Mouse (Mus musculus): Measurements from ENCODE around the gene Rcbtb2. TPM values are rescaled to one million over a fixed set of nuclear protein-coding genes. Genes with fewer than 3 reads are reported as not detected.

Rcbtb2 gene
- 78.9 TPM for polyA plus RNA-seq (2017; shearing (Covaris generic))

DNA sequence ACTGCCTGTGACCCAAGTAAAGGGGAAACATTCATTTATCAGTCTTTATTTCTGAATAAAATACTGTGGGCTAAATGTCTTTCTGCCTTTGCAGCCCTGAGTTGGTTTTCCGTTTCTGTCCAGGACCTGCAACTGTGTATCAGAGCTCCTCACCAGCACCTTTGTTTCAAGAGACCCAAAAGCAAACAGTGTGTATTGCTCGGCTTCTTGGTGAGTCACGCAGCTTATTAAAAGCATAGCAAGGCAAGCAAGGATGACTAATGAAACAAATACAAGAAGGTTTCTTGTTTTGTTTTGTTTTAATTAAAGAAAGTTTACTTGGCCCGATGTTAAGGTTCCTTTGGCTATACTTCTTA is at the start of gene Rcbtb2:
Gene Rcbtb2, plus strand, starts transcription at position 115 of the 356 bp plus-strand sequence.

DNA sequence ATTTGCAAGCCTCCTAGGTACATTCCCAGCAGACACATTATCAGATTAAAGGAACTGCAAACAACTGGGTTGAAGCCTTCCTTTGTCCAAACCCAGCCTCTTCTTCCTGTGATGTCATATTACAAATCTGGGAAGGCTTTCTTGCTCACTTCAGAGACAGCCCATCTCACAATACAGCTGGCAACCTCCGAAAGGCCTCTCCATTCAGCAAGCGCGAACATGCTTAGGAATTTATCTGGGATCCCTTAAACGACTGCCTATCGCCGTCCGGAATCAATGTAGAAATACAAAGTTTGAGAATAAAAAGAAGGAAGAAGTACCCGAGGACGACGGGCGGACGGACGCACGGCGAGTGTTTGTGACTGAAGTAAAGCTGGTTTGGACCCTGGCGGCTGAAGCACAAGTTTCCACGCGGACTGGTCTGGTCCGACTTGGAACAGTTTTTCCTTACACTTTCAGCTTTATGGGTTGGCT is 115.0 kb downstream of the Rcbtb2 start, which contains the start of gene Lpar6:
Gene Lpar6, plus strand, starts transcription at position 48 of the 474 bp plus-strand sequence.

Other genes with a start within 250 kb of the Rcbtb2 start
- 28.4 TPM for gene Cysltr2, start 73.9 kb upstream of the Rcbtb2 start, polyA plus RNA-seq (2017; shearing (Covaris generic))
- gene Lpar6, start 114.9 kb downstream of the Rcbtb2 start, polyA plus RNA-seq (2017; shearing (Covaris generic)), result 25.3 TPM
- gene Rb1, start 202.8 kb downstream of the Rcbtb2 start, polyA plus RNA-seq (2017; shearing (Covaris generic)), result 48.6 TPM

Data from activated CD4-positive, CD25-positive, alpha-beta regulatory T cell, adult 9 weeks (primary cell).